Mouse (Mus musculus): ENCODE results near the gene Slc25a26.

Gene Slc25a26

GRCm38 (mm10) chr6:94499897-94500623 lies at the start of gene Slc25a26:
Slc25a26 (plus strand) TSS chr6:94500331.
- peak; percentile 78 for DNase-seq

DNA sequence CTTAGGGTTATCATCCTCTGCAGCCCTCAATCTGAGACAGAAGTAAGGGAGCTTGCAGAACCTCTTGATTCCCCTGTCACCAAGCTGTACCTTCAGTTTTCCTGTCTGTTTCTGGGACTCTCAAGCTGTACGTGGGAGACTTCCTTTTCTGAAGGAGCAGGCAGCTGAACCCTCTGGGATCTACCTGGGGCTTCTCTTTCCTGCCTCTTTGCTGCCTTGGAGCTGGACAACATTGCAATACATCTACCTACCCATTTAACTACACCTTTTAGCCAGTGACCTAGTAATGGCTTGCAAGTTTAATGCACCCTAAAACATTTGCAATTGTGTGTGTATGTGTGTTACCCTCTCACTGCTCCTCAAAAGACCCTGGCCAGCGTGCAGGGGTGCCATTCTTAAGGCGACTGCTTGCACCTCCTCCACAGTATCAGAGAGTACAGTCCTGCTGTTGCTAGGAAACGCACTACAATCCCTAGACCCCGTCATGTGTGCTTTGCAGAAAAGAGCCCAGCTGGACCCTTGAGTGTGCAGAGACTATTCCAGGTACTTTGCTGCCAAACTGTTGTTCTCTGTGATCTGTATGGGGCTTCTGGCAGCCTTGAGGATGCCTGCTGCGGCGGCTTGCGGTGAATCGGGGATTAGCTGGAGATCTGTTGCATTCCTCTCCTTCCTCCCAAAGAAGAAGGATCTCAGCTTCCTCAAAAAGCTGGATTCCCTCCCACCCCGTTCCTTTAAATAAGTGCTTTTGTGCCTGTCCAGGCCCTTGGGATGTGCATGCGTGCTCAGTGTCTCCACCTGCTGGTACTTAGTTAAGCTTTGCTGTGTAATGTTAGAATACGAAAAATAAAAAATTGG lies 35.9 kb upstream of the Slc25a26 start:
- peak; percentile 18 for DNase-seq

DNA sequence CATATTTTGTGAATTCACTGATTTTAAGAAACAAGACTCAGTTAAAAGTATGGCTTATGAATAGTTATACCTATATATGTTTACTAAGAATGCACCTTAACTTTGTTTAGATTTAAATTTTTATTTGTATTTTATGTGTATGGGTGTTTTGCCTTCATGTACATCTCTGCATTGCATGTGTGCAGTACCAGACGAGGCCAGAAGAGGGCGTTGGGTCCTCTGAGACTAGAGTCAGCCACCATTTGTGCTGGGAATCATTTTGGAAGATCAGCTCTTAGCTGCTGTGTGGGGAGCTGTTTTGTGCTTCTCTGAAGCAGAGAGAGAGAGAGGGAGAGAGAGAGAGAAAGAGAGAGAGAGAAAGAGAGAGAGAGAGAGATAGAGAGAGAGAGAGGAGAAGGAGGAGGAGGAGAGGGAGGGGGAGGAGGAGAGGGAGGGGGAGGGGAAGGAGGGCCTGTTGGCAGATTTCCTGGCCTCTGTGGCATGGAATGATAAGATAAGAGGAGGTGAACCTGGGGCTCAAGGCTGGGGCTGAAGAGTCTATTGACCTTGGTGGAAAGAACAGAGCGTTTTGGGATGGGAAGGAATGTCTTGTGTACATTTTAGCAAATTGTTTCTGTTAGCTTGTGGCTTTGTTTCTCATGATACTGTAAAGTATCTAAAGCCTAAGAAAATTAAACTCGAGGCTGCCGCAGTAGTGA lies 33.5 kb upstream of the Slc25a26 start:
- peak; percentile 51 for DNase-seq

- no peak for DNase-seq
Observed at GRCm38 (mm10) chr6:94492739-94493138, 7.4 kb upstream of the Slc25a26 start.

GRCm38 (mm10) chr6:94503963-94504362 lies 3.8 kb downstream of the Slc25a26 start:
- DNase-seq, result no peak

- no peak for DNase-seq
Observed at GRCm38 (mm10) chr6:94507921-94508320, 7.8 kb downstream of the Slc25a26 start.

DNA sequence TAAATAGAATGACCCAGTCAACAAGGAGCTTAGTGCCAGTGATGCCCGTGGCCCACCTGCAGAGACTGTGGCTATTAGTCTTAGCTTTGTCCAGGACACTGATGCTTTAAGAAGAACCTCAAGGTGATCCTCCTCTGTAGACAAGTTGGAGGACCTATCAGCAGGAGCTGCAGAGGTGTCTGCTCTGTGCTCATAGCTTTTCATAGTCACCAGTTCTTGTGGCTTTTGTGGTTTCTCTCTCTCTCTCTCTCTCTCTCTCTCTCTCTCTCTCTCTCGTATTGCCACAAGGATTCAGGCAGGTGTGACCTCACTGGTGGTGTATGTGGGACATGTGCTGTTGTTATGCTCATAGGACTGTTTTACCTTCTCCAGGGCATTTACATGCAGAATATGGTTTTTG lies 8.7 kb downstream of the Slc25a26 start:
- DNase-seq, result no peak

DNA sequence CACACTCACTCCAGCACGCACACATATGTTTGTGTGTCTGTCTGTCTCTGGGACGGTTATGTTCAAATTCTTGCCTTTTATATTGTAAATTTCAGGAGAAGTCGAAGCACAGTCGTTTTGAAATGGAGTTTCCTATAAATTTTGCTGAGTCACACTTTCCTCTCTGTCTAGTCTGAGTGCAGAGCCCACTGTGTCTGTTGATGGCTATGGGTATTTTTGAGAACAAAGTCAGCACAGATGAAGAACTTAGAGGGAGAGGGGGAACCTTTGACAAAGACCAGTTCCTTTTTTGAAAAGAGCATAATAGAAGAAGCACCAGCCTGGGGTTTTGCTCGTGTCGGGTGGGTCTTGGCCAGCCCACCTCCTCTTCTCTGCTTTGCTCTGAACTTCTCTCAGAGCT lies 9.1 kb downstream of the Slc25a26 start:
- no peak for DNase-seq

GRCm38 (mm10) chr6:94518171-94518570 lies 18.0 kb downstream of the Slc25a26 start:
- no peak for DNase-seq

GRCm38 (mm10) chr6:94524335-94524734 lies 24.2 kb downstream of the Slc25a26 start:
- DNase-seq, result no peak

DNA sequence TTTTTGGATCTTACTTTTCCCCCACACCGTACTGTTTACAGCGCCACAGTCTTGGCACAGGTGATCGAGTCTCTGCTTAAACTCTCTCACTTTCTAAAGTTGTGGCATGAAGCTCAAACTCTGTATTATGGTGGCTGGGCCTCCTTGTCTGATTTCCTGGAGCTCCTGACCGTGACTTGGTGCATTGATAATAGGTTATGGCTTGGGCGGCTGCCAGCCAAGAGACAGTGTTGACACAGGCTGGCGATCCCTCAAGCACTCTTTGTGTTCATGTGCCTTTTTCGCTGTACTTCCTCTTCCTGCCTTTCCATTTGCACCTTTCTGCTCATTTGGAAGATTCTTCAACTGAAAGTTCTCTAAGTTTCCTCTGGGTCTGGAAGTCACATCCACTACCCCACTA lies 30.6 kb downstream of the Slc25a26 start:
- DNase-seq, result no peak

DNA sequence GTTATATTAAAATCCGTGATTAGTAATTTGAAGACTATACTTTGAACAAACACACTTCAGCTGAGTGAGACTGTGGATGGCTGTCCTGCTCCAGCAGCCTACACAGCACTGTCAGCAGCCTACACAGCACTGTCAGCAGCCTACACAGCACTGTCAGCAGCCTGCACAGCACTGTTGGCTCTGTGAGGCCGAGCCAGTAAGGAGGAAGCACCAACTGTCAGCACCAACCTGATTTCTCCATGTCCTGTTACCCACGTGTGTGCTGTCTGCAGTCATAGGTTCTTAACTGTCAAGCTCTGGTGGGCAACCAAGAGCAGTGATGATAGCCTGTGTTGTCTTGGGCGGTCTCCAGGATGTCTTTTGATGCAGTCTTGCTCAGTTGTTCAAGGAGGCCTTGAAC lies 32.0 kb downstream of the Slc25a26 start:
- no peak for DNase-seq

DNA sequence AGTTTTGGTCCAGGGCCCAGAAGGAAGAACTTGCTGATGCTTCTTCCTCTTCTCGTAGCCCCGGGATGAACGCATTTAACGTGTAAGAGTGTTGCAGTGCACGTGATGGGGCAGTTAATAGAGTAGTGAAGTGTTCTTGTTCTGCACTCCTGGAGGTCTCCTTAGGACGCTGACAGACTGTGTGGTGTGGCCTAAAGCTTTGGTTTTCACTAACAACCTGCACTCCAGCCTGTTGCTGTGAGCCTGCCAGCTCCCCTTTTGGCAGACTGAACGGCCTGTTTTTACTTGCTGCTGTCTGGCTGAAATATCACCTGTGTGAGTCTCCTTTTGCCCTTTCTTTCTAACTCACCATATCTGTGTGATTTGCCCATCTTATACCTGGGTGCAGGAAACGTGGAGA lies 36.3 kb downstream of the Slc25a26 start:
- no peak for DNase-seq

DNA sequence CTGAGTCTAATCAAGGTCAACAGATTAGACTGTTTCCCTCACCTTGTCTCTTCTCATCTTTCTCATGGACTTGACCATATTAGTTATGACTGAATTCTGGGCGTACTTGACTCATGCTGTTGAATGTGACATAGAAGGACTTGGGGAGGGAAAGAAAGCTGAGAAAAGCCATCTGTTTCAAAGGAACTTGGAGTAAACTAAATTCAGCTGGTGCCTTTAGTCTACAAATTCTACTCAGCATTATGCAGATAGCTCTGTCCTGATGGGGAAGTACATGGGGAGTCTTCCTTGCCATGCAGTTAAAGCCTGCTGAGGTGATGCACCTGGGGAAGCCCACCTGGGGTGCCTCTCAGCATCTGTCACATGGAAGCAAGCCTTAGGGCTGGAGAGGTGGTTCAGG lies 37.5 kb downstream of the Slc25a26 start:
- no peak for DNase-seq

GRCm38 (mm10) chr6:94540090-94540489 lies 40.0 kb downstream of the Slc25a26 start:
- no peak for DNase-seq

DNA sequence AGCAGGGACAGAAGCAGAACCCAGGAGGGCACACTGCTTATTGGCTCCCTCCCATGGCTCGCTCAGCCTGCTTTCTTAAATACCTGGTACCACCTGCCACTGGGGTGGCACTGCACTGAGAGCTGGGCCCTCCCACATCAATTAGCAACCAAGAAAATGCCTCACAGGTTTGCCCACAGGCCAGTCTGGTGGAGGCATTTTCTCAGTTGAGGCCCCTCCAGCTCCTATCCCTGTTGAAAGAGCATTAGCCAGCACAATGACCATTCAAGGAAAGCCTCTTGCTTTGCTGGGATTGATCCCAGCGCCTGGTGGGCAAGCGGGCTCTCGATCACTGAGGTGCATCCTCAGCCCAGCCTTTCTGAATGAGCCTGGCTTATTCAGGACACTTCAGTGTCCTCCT lies 40.5 kb downstream of the Slc25a26 start:
- no peak for DNase-seq

DNA sequence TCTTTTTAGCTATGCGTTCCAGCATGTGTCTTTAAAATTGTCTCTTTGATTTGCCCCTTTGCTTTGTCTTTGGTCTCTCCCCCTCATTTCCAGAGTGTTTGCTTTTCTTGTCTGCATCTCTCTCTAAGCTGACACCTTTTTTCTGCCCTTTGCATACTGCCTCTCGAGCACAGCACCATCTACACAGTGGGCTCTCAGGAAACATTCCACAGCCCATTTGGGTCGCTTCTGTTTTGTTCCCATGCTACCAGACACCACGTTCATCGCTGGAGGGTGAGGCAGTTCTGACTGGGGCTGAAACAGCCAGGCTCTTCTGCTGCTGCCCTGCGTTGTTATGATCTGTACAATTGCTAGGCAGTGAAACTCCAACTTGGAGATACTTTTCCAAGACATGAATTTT lies 41.0 kb downstream of the Slc25a26 start:
- no peak for DNase-seq

DNA sequence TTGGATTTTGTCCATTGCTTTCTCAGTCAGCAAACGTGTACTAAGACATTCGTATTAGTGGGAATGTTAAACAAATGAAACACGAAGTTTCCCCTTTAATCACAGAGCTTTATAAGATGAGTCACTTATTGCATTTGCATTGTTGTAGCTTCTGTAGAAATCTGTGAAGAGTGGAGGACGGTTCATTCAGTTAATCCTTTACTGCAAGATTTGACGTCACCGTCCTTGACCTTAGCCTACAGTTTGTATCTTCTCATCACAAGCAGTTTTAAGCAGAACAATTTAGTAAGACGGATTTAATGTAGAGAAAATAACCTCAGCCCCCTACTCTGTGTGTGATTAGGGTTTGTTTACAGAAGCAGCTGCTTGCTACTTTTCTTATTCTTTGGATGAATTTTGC lies 41.7 kb downstream of the Slc25a26 start:
- no peak for DNase-seq

DNA sequence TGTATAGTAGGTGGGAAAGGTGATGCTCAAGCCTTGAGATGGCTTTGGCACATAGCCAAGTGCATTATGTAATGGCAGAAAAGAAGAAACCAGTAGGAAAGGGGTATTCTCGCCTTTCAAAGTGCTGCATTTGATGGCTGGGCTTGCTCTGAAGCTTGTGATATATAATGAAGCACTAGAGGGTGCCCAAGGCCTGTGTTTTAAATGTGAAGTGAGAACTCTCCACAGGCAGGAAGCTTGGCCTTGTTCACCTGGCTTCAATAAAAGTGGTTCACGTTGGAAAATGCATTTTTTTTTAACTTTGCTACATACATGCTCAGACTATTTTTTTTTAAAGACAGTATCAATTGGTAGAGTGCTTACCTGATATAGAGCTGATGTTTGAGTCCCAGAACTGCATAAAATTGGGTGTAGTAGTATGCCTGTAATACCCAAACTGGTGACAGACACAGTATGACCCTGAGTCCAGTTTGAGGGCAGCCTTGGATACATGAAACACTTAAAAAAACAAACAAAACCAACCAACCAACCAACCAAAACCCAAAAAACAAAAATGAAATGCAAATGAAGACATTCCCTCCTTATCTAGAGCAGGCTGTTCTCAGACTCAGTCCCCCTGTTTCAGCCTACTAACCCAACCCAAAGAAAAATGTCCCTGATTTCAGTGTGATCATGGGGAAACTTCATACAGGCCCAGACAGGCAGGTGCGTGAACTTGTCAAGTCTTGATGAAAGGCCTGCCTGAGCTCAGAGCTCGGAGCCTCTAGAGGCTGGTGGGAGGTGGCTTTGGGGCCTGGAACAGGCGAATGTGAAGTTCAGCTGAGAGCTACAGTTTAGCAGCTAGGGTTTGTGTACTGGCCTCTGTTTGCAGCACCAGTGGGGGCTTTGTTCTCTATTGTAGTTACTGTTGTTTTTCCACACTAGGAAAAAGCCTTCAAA lies 44.0 kb downstream of the Slc25a26 start:
- DNase-seq, result peak; percentile 8

DNA sequence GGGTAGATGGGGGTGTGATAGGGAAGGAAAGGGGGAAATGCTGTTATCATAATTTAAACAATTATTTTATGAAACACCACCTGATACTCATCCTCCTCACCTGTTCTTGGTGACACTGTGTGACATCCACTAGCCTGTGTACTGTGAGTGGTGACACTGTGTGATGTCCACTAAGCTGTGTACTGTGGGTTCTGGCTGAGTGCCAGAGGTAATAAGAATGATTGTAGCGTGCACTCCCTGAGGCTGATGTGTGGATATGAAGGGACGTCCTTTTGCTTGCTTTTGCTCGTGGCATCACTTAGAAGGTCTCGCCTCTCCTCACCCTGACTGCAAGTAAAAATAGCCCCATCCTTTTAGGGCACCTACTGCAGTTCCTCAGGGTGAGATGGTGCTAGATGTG lies 47.1 kb downstream of the Slc25a26 start:
- DNase-seq, result no peak

- DNase-seq, result no peak
Observed at GRCm38 (mm10) chr6:94550298-94550697, 50.2 kb downstream of the Slc25a26 start.

GRCm38 (mm10) chr6:94550851-94551250 lies 50.7 kb downstream of the Slc25a26 start:
- no peak for DNase-seq

All from liver (tissue).